Mouse (Mus musculus) lung, postnatal 0 days (tissue): Measurements from ENCODE around the gene Gabarap. TPM values are rescaled to one million over a fixed set of nuclear protein-coding genes. Genes with fewer than 3 reads are reported as not detected.

Experiments used
- ATAC-seq: fragments of 200-750 bp; cut with Nextera tagmentation; 2 replicates; pipeline ENCODE4 v1.8.0; 2017; ENCODE audit warnings: moderate library complexity
- DNase-seq: peaks from one replicate; pipeline ENCODE4 v3.0.0-alpha.2; 2016; ENCODE audit warnings: low spot score
- H3K27ac ChIP-seq: fragments of 300-500 bp; sonication (generic); 2 replicates; pipeline ENCODE4 v1.5.1; 2014; ENCODE audit warnings: antibody characterized with exemption, mild to moderate bottlenecking, low read length, mixed read lengths
- H3K27me3 ChIP-seq: fragments of 300-500 bp; sonication (generic); replicated peaks from 2 replicates; pipeline ENCODE4 v1.6.1; 2014; ENCODE audit warnings: low read length, mixed read lengths; ENCODE audit not compliant: insufficient read depth
- H3K36me3 ChIP-seq: fragments of 300-500 bp; sonication (generic); 2 replicates; pipeline ENCODE4 v1.6.1; 2014; ENCODE audit warnings: low read length, mixed read lengths; ENCODE audit not compliant: insufficient read depth
- H3K4me1 ChIP-seq: fragments of 300-500 bp; sonication (generic); 2 replicates; pipeline ENCODE4 v1.6.1; 2014; ENCODE audit warnings: antibody characterized with exemption, low read depth, low read length, mixed read lengths; ENCODE audit not compliant: insufficient read depth
- H3K4me2 ChIP-seq: fragments of 300-500 bp; sonication (generic); replicated peaks from 2 replicates; pipeline ENCODE4 v1.6.1; 2014; ENCODE audit warnings: low read depth, mild to moderate bottlenecking, low read length, moderate library complexity, mixed read lengths
- H3K4me3 ChIP-seq: fragments of 300-500 bp; sonication (generic); 2 replicates; pipeline ENCODE4 v1.5.1; 2014; ENCODE audit warnings: low read depth, low read length
- H3K9ac ChIP-seq: fragments of 300-500 bp; sonication (generic); replicated peaks from 2 replicates; pipeline ENCODE4 v1.6.1; 2014; ENCODE audit warnings: low read depth, mild to moderate bottlenecking
- H3K9me3 ChIP-seq: fragments of 300-500 bp; sonication (generic); 2 replicates; pipeline ENCODE4 v1.6.1; 2016; ENCODE audit warnings: low read length, mixed read lengths
- CTCF ChIP-seq: IDR thresholded peaks from 2 replicates; pipeline ENCODE4 v1.5.1; 2016; ENCODE audit warnings: antibody characterized with exemption, mild to moderate bottlenecking
- EP300 ChIP-seq: IDR thresholded peaks from 2 replicates; pipeline ENCODE4 v1.6.1; 2016; ENCODE audit warnings: antibody characterized with exemption, mild to moderate bottlenecking, control low read depth
- WGBS: fragments of 180-500 bp; shearing (Covaris S2); extraction: QIAGEN DNeasy Blood & Tissue Kit; methylation state at CpG from one replicate; pipeline ENCODE4 v1.1.7; 2014; 5-methylcytosine and 5-hydroxymethylcytosine counted together
- polyA plus RNA-seq: library from polyadenylated mRNA; unstranded; fragments of >200 nt; fragmentation: Nextera tagmentation; extraction: Ambion mirVana; gene quantifications from 2 replicates; pipeline ENCODE4 v1.2.1, GENCODE M21; 2015

Gene Gabarap
- polyA plus RNA-seq, 1 experiment from 2014 or later = 624 TPM

DNA sequence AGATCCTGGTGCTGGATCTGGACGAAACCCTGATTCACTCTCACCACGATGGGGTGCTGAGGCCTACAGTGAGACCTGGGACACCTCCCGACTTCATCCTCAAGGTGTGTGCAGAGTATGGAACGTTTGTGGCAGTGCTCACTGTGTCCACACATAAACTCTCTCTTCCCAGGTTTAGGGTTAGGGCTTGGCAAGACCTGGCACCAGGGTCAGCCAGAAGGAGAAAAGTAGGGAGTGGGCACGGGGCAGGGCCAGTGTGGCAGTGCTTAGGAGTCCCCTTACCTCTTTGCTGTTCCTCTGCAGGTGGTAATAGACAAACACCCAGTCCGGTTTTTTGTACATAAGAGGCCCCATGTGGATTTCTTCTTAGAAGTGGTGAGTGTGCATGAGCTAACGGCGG lies 6.5 kb upstream of the Gabarap start:
- Histone ChIP-seq H3K9ac (no peak overlapping the region), H3K4me1 (peaks cover 18% of the 10 kb centered on the region; the same call in 1 of the 2 replicates), H3K9me3 (no peaks in the 10 kb centered on the region), H3K4me3 (no peak overlapping the region), H3K27ac (no peak overlapping the region), H3K27me3 (no peaks in the 10 kb centered on the region), H3K36me3 (peaks cover 13% of the 10 kb centered on the region; the same call in 1 of the 2 replicates), H3K4me2 (no peak overlapping the region)
- no peak for TF ChIP-seq CTCF
- no peak for TF ChIP-seq EP300
- no peak for ATAC-seq
- WGBS = 87% methylated on average over 8 of the region's 8 CpGs
- DNase-seq = no peak

DNA sequence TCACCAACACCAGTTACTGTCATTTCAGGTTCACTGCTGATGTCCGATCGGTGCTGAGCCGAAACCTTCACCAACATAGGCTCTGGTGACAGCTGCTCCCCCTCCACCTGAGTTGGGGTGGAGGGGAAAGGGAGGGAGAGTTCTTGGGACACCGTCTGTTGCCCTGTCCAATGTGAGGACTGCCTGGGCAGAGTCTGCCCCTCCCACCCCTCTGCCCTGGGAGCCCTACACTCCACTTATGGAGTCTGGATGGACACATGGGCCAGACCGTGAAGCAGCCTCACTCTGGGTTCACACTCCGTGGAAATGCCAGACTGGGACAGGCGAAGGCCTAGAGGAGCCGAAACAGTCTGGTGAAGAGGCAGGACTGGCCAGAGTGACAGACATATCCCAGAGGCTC lies 994 bp upstream of the Gabarap start:
- Histone ChIP-seq H3K9me3 (no peaks in the 10 kb centered on the region), H3K4me2 (no peak overlapping the region), H3K36me3 (peaks cover 14% of the 10 kb centered on the region; the same call in 1 of the 2 replicates), H3K27ac (peak overlapping the region; percentile 87), H3K4me1 (peaks cover 9% of the 10 kb centered on the region; the same call in 1 of the 2 replicates), H3K27me3 (no peaks in the 10 kb centered on the region), H3K4me3 (no peak overlapping the region), H3K9ac (no peak overlapping the region)
- TF ChIP-seq CTCF (no peak), EP300 (no peak)
- ATAC-seq (no peak), DNase-seq (peak; percentile 13)
- 84% methylated on average over 8 of the region's 8 CpGs for WGBS

DNA sequence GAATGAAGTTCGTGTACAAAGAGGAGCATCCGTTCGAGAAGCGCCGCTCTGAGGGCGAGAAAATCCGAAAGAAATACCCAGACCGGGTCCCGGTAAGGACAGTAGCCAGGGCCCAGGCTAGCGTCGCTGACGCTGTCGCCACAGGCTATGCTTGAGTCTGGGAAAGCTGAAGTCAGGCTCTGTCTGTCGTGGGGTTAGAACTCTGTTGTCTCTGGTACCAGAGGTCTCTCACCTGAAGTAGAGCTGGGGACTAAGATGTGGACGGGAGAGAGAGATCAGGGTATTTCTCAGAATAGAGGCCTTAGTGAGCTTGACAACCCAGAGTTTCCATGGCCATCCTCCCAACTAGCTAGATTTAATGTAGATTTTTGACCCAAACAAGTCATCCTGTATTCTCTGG lies 768 bp downstream of the Gabarap start:
- TF ChIP-seq CTCF = no peak
- no peak for TF ChIP-seq EP300
- H3K4me1 ChIP-seq = peaks cover 9% of the 10 kb centered on the region; the same call in 1 of the 2 replicates
- no peak for DNase-seq
- no peak for ATAC-seq
- WGBS = under 1% methylated on average over 15 of the region's 15 CpGs
- peak overlapping the region; percentile 57 for H3K4me2 ChIP-seq
- peaks cover 9% of the 10 kb centered on the region; the same call in 1 of the 2 replicates for H3K36me3 ChIP-seq
- no peaks in the 10 kb centered on the region for H3K9me3 ChIP-seq
- H3K27ac ChIP-seq = peak overlapping the region; percentile 87
- no peaks in the 10 kb centered on the region for H3K27me3 ChIP-seq
- H3K9ac ChIP-seq = peak overlapping the region; percentile 92
- peak overlapping the region; percentile 66 for H3K4me3 ChIP-seq

DNA sequence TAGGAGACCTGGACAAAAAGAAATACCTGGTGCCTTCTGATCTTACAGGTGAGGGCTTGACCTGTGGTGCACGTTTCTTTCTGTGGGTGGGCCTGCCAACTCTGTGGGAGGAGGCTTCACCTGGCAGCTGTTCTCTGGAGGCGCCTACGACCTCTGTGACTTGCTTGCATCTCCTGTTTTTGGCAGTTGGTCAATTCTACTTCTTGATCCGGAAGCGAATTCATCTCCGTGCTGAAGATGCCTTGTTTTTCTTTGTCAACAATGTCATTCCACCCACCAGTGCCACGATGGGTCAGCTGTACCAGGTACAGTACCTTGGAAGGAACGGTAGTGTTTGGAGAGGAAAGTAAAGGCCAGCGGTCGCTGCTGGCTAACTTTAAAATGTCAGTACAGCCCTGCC lies 1.5 kb downstream of the Gabarap start:
- H3K9me3 ChIP-seq = no peaks in the 10 kb centered on the region
- H3K9ac ChIP-seq = peak overlapping the region; percentile 19; the same call in 1 of the 2 replicates
- DNase-seq = peak; percentile 27
- H3K27ac ChIP-seq = no peak overlapping the region
- no peak for ATAC-seq
- H3K4me1 ChIP-seq = peaks cover 9% of the 10 kb centered on the region; the same call in 1 of the 2 replicates
- H3K4me2 ChIP-seq = peak overlapping the region; percentile 57
- TF ChIP-seq CTCF (no peak), EP300 (no peak)
- WGBS = 73% methylated on average over 10 of the region's 10 CpGs
- H3K36me3 ChIP-seq = peaks cover 9% of the 10 kb centered on the region; the same call in 1 of the 2 replicates
- H3K4me3 ChIP-seq = peak overlapping the region; percentile 66
- H3K27me3 ChIP-seq = no peaks in the 10 kb centered on the region

DNA sequence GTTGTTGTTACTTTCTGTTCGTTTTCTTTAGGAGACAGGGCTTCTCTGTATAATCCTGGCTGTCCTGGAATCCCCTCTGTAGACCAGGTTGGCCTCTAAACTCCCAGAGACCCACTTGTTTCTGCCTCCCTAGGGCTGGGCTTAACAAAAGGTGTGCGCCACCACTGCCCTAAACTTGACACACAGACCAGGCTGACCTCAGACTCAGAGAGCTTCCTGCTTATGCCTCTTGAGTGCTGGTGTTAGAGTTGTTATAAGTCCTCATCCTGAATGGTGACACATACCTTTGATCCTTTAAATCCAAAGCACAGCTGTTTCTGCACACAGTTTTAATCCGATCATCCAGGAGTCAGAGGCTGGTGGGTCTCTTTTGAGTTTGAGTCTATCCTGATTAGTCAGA lies 2.0 kb downstream of the Gabarap start:
- peak; percentile 64 for DNase-seq
- Histone ChIP-seq H3K27me3 (no peaks in the 10 kb centered on the region), H3K9ac (peak overlapping the region; percentile 19; the same call in 1 of the 2 replicates), H3K4me3 (0 out of 2 replicates have a peak overlapping the region, but pooled peaks have one; percentile 66), H3K9me3 (no peaks in the 10 kb centered on the region), H3K36me3 (peaks cover 9% of the 10 kb centered on the region; the same call in 1 of the 2 replicates), H3K27ac (no peak overlapping the region), H3K4me1 (peaks cover 9% of the 10 kb centered on the region; the same call in 1 of the 2 replicates), H3K4me2 (peak overlapping the region; percentile 57)
- 77% methylated on average over 3 of the region's 3 CpGs for WGBS
- ATAC-seq = no peak
- TF ChIP-seq EP300 = no peak
- no peak for TF ChIP-seq CTCF

DNA sequence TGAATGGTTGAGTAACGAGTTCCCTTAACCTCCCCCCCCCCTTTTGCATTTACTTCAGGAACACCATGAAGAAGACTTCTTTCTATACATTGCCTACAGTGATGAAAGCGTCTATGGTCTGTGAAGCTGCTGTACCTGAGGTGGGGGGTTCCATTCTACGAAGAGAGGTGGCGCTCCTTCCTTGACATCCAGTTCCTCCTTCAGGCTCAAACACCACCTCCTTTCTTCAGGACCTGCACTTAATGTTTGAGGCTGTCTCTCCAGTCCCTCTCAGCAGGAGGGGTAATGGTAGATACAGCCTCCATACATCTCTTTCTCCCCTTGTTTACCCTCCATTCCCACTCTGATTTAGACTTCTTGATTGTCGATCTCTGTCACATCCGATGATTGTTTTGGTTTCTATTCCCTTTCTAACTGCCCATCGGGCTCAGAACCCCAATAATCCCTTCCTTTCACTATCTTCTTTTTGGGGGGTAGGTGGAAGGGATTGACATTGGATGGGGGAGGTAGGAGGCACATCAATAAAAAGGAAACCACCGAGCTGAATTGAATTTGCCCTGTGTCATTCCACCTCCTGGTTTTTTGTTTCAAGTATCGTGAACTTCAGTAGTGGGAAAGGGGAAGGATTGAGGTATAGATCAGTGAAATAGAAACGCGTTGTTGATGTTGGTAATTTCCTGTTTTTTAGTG lies 3.6 kb downstream of the Gabarap start:
- H3K4me2 ChIP-seq = peak overlapping the region; percentile 68; the same call in 1 of the 2 replicates
- no peak overlapping the region for H3K9ac ChIP-seq
- peak overlapping the region; percentile 10 for H3K27ac ChIP-seq
- H3K36me3 ChIP-seq = peaks cover 20% of the 10 kb centered on the region; the same call in 1 of the 2 replicates
- H3K27me3 ChIP-seq = no peaks in the 10 kb centered on the region
- peaks cover 9% of the 10 kb centered on the region; the same call in 1 of the 2 replicates for H3K4me1 ChIP-seq
- H3K9me3 ChIP-seq = no peaks in the 10 kb centered on the region
- ATAC-seq (no peak), DNase-seq (peak; percentile 7)
- peak; percentile 42 for TF ChIP-seq CTCF
- no peak for TF ChIP-seq EP300
- H3K4me3 ChIP-seq = peak overlapping the region; percentile 87; the same call in 1 of the 2 replicates
- WGBS = 84% methylated on average over 11 of the region's 11 CpGs
